Mouse (Mus musculus) intestine, embryonic 16.5 days (tissue): ENCODE data around the gene Ugt1a5. TPM values are rescaled to one million over a fixed set of nuclear protein-coding genes. Genes with fewer than 3 reads are reported as not detected.
"Not testable (repeated sequence)": the region's sequence is repeated elsewhere in the genome, so short reads cannot be mapped to it uniquely, and the experiment has no call there.

ENCODE experiments used
- ATAC-seq: fragments of 200-750 bp; cut with Nextera tagmentation; 2 replicates; pipeline ENCODE4 v1.8.0; 2017; ENCODE audit warnings: moderate TSS enrichment, moderate library complexity
- H3K27ac ChIP-seq: fragments of 300-500 bp; sonication (generic); 2 replicates; pipeline ENCODE4 v1.5.1; 2014; ENCODE audit warnings: mild to moderate bottlenecking, low read length
- H3K27me3 ChIP-seq: fragments of 300-500 bp; sonication (generic); replicated peaks from 2 replicates; pipeline ENCODE4 v1.6.1; 2014; ENCODE audit warnings: low read length, control low read depth, mixed read lengths; ENCODE audit not compliant: control insufficient read depth, insufficient read depth
- H3K36me3 ChIP-seq: fragments of 300-500 bp; sonication (generic); 2 replicates; pipeline ENCODE4 v1.6.1; 2014; ENCODE audit warnings: low read length, control low read depth; ENCODE audit not compliant: control insufficient read depth, insufficient read depth
- H3K4me1 ChIP-seq: fragments of 300-500 bp; sonication (generic); 2 replicates; pipeline ENCODE4 v1.6.1; 2014; ENCODE audit warnings: low read length, control low read depth, mixed read lengths; ENCODE audit not compliant: control insufficient read depth, insufficient read depth
- H3K4me2 ChIP-seq: fragments of 300-500 bp; sonication (generic); 2 replicates; pipeline ENCODE4 v1.6.1; 2014; ENCODE audit warnings: low read depth, low read length, control low read depth
- H3K4me3 ChIP-seq: fragments of 300-500 bp; sonication (generic); 2 replicates; pipeline ENCODE4 v1.5.1; 2014; ENCODE audit warnings: mild to moderate bottlenecking, low read length
- H3K9ac ChIP-seq: fragments of 300-500 bp; sonication (generic); 2 replicates; pipeline ENCODE4 v1.6.1; 2014; ENCODE audit warnings: low read depth, low read length
- H3K9me3 ChIP-seq: fragments of 300-500 bp; sonication (generic); 2 replicates; pipeline ENCODE4 v1.6.1; 2016; ENCODE audit warnings: low read length, control low read depth; ENCODE audit not compliant: control insufficient read depth
- WGBS: fragments of 180-500 bp; shearing (Covaris S2); extraction: QIAGEN DNeasy Blood & Tissue Kit; methylation state at CpG from one replicate; pipeline ENCODE4 v1.1.7; 2014; 5-methylcytosine and 5-hydroxymethylcytosine counted together
- polyA plus RNA-seq: library from polyadenylated mRNA; unstranded; fragments of >200 nt; fragmentation: Nextera tagmentation; extraction: Ambion mirVana; gene quantifications from 2 replicates; pipeline ENCODE4 v1.2.1, GENCODE M21; 2015

Ugt1a5 gene
- not detected in 2 replicates for polyA plus RNA-seq

DNA sequence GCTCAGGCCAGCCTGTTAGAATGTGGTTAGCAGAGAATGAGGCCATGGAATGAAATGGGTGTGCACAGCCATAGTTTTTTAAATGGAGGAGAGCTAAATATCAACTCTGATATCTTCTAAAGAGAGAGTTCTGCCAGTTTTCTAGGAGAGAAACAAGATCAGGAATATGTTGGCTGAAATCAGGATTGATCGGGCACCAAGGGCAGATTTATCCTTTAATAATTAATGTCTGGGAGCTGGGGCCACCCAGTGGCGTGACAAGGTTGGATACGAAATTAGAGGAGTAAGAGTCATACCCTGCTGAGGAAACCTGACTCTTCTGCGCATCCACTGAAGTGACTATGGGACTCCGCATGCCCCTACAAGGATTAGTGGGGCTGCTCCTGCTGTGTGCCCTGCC, at the start of gene Ugt1a5:
Ugt1a5 (plus strand) TSS at position 302 of the 400 bp plus-strand sequence.
- no peaks in the 10 kb centered on the region for H3K9me3 ChIP-seq
- H3K27me3 ChIP-seq = no peaks in the 10 kb centered on the region
- no peak within 1 kb of the TSS for H3K9ac ChIP-seq
- H3K4me1 ChIP-seq = no peaks in the 10 kb centered on the region
- WGBS = 76% methylated on average over 5 of the region's 5 CpGs
- no peak for ATAC-seq
- no peak within 1 kb of the TSS for H3K27ac ChIP-seq
- no peak within 1 kb of the TSS for H3K4me2 ChIP-seq
- H3K4me3 ChIP-seq = no peak within 1 kb of the TSS
- H3K36me3 ChIP-seq = no peaks in the 10 kb centered on the region

DNA sequence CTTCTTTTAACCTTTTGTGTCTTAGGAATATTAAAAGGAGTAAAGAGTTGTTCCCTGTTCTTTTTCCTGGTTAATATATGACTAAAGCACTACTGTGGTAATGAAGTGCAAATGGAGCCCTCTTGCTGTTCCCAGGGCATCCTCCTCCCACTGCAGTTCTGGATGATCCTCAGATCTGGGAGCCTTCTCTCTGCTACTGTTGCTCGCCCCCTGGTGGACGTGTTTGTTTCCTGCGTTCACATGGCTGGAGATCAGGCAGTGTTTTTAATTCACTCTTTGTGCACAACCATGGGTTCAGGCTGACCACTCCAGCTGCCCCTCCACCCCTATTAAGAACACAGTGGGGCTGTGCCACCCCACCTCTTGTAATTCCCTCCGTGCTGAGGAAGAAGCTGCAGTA, 45.3 kb upstream of the Ugt1a5 start:
- not testable (repeated sequence) for H3K9me3 ChIP-seq, H3K36me3 ChIP-seq, H3K4me2 ChIP-seq, H3K4me1 ChIP-seq, H3K9ac ChIP-seq, H3K4me3 ChIP-seq, H3K27ac ChIP-seq, H3K27me3 ChIP-seq
- WGBS = 12% methylated on average over 4 of the region's 4 CpGs
- peak; percentile 66 for ATAC-seq

DNA sequence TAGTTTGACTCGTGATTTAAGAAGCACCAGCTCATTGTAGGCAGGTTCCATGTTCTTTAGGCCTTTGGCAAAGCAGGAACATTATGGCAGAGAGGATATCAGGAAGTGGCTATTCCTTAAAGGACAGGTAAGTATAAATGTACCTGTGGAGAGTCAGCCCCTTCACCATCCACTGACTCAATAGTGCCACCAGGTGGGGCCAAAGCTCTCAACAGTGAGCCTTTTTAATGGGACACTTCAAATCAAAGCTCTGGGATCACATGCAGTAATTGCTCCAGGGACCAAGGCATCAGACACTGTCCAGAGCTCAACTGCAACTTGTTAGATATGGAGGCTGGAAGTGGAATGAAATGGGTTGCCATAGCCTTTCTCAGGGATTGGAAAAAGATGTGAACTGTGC, 44.3 kb upstream of the Ugt1a5 start:
- H3K4me2 ChIP-seq, H3K4me3 ChIP-seq, H3K27me3 ChIP-seq, H3K36me3 ChIP-seq, H3K9ac ChIP-seq, H3K27ac ChIP-seq, H3K4me1 ChIP-seq, H3K9me3 ChIP-seq, ATAC-seq: not testable (repeated sequence)
- WGBS = no CpG with 5 or more reads among the region's 1 CpGs

- not testable (repeated sequence) for H3K9ac ChIP-seq, H3K4me2 ChIP-seq, H3K27ac ChIP-seq, H3K4me3 ChIP-seq, H3K27me3 ChIP-seq, H3K4me1 ChIP-seq, H3K36me3 ChIP-seq, ATAC-seq, H3K9me3 ChIP-seq
- 75% methylated on average over 3 of the region's 4 CpGs for WGBS
Observed at GRCm38 (mm10) chr1:88125827-88126360, 39.9 kb upstream of the Ugt1a5 start.

GRCm38 (mm10) chr1:88129091-88129490, 36.7 kb upstream of the Ugt1a5 start:
- not testable (repeated sequence) for H3K27ac ChIP-seq, H3K36me3 ChIP-seq, H3K4me2 ChIP-seq, H3K4me1 ChIP-seq, H3K27me3 ChIP-seq, H3K4me3 ChIP-seq, H3K9me3 ChIP-seq, H3K9ac ChIP-seq, ATAC-seq
- whole genome bisulfite sequencing = 77% methylated on average over 2 of the region's 2 CpGs

GRCm38 (mm10) chr1:88130223-88130622, 35.6 kb upstream of the Ugt1a5 start:
- WGBS = 69% methylated on average over 1 of the region's 1 CpGs
- ATAC-seq = peak; percentile 66; the same call in 1 of the 2 replicates

GRCm38 (mm10) chr1:88133908-88134456, 31.8 kb upstream of the Ugt1a5 start:
- no peak for ATAC-seq
- H3K4me1 ChIP-seq = peaks cover 11% of the 10 kb centered on the region; the same call in 1 of the 2 replicates
- H3K4me3 ChIP-seq = no peak overlapping the region
- H3K27me3 ChIP-seq = no peaks in the 10 kb centered on the region
- peak overlapping the region; percentile 5 for H3K27ac ChIP-seq
- 43% methylated on average over 3 of the region's 3 CpGs for WGBS
- H3K4me2 ChIP-seq = no peak overlapping the region
- H3K9me3 ChIP-seq = no peaks in the 10 kb centered on the region
- H3K9ac ChIP-seq = no peak overlapping the region
- H3K36me3 ChIP-seq = no peaks in the 10 kb centered on the region

More at GRCm38 (mm10) chr1:88130223-88130622, 35.6 kb upstream of the Ugt1a5 start:
- not testable (repeated sequence) for H3K27me3 ChIP-seq, H3K9ac ChIP-seq, H3K4me2 ChIP-seq, H3K4me3 ChIP-seq, H3K27ac ChIP-seq, H3K9me3 ChIP-seq, H3K36me3 ChIP-seq
- H3K4me1 ChIP-seq = peaks cover 11% of the 10 kb centered on the region; the same call in 1 of the 2 replicates

- H3K9me3 ChIP-seq, H3K27me3 ChIP-seq, H3K4me3 ChIP-seq, H3K9ac ChIP-seq, H3K36me3 ChIP-seq, H3K4me2 ChIP-seq: not testable (repeated sequence)
- H3K27ac ChIP-seq = peak within 1 kb of the TSS; percentile 5
- peaks cover 11% of the 10 kb centered on the region; the same call in 1 of the 2 replicates for H3K4me1 ChIP-seq
- peak; percentile 41 for ATAC-seq
- 34% methylated on average over 5 of the region's 5 CpGs for WGBS
Observed at GRCm38 (mm10) chr1:88134457-88135011, 31.3 kb upstream of the Ugt1a5 start, which contains the start of gene Ugt1a6a. Ugt1a6a (plus strand) TSS chr1:88134809.

DNA sequence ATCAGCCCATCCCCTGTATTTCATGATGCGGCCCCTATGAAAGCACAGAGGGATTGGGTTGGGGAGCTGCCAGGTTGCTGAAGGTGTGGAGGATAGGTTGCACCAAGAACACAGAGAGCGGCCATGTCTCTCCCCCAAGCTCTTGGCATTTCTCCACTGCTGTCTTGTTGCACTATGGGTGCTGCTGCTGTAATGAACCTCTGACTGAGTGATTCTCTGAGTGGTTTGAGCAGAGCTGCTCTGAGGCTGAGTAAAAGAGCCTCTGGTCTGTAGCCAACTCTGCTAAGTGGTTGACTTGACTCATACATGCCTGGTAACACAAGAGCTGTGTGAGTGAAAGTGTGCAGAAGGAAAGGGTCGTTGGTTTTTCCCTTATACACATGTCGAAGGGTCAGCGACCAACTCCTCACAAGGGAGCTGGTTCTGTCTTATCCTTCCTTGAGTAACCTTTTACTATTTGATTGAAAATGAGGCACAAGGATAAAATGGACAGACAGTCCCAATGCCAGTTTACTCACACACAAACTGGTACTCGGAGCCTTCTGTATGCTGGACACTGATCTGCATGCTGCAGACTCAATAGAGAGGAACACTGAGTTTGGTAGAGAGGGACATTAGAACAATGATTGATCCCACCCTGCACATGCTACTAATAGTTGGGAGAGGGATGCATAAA, 30.4 kb upstream of the Ugt1a5 start:
- H3K4me1 ChIP-seq = peaks cover 11% of the 10 kb centered on the region; the same call in 1 of the 2 replicates
- not testable (repeated sequence) for H3K9me3 ChIP-seq, H3K9ac ChIP-seq, H3K27ac ChIP-seq, H3K4me3 ChIP-seq, ATAC-seq, H3K36me3 ChIP-seq, H3K4me2 ChIP-seq, H3K27me3 ChIP-seq
- 86% methylated on average over 5 of the region's 6 CpGs for WGBS
